Mouse (Mus musculus): ENCODE measurements around the gene Bmpr1b. TPM values are rescaled to one million over a fixed set of nuclear protein-coding genes. Genes with fewer than 3 reads are reported as not detected.
A peak's percentile ranks its signal among the peaks of the same experiment; 100 is the strongest.

Gene Bmpr1b
- total RNA-seq, 2 experiments from 2014 or later = 0.22 to 0.24 TPM

DNA sequence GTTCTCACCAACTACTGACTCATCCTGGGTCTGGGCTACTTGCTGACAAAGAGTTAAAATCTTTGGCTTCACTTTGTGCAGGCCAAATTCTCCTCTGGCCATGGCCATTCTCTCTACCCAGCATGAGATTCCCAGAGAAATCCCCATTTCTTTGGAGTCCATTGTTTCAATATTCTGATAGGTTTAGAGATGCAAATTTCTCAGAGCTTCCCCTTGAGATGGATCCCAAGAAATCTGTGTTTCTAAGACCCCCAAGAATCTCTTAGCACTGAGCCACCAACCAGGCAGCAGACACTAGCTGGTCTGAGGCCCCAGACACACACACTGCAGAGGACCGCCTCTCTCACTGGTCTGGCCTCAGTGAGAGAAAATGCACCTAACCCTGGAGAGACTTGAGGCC lies 320.0 kb downstream of the Bmpr1b start:
- intact Hi-C loops (cut with DNase I) = no loop called here
- no peak for DNase-seq

DNA sequence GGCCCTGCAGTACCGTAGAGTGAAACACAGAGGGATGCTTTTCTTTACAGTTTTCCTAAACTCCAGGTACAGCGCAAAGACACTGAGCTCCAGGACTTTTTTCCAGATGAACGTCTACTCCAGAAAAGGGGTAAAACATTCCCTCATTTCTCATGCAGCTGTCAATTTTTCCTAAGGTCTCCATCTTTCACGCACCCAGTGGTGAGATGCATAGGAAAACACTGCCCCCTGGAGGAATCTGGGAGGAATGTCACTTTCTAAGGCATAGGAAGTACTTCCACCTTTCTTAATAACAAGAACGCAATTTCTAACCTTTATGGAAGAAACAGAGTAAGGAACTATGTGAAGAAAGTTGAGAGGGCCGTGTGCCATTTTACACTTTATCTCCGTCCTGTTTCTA lies 330.4 kb downstream of the Bmpr1b start:
- DNase-seq = peak; percentile 5 to 30
- intact Hi-C loops (cut with DNase I) = no loop called here

DNA sequence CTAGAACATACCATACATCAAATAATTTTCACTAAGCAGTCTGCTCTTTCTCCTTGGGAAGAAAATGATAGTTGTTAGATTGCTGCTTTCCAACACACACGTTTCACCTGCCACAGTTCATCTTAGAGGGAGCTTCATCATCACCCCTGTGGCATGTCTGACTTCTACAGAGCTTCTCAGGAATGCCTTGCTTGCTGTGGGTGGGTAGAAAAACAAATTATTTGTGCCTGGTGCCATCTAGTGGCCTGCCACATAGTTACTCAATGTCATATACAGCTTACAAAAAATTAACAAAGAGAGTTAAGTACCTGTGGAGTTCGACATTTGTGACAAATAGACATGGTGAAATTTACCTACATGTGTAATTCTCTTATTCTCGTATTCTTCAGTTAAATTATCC lies 338.1 kb downstream of the Bmpr1b start:
- peak; percentile 51 to 67 for DNase-seq
- intact Hi-C loops (cut with DNase I) = loop anchor here (5.0 kb wide), 2 partner anchors 364 to 1884 kb away; partner anchors contain the start of gene Unc5c

DNA sequence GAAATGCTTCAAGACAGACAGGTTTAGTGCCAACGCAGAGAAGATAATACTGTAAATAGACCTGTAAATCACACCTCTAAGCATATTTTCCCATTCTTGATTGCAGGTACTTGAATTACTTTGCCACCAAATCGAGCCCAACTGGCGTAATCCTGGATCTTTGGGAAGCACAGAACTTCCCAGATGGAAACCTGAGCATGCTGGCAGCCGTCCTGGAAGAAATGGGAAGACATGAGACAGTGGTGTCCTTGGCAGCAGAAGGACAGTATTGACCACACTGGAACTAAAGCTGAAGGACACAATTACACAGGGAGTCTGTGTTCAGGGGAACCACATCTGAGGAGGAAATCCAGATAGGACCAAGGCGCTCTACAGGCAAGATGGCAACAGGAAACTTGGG lies 340.9 kb downstream of the Bmpr1b start:
- no peak for DNase-seq
- intact Hi-C loops (cut with DNase I) = no loop called here

DNA sequence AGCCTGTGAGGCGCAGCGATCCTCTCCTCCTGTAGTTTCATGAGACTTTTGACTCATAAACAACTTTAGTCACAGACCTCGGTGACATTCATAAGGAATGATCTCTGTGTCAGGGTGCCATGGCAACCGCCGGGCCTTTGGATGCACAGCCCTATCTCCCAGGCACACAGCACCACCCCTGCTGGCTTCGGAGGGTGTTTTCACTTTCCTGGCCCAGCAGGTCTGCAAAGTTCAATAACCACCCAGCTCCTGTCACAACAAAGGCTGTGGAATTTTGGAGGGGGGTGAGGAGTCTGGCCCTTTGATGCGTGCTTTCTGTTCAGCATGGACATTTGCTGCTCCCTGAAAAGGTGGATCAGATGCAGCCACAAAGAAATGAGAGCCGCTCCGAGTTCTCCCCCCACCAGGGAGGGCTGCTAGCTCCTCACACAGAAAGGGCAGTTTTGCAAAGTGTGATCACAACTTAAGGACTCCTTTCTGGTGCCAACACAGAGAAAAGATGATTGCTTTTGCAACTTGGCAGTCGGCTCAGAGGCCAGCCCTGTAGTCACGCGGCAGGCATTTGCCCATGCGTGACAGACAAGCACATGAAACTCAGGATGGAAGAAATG lies 349.8 kb downstream of the Bmpr1b start:
- no peak for DNase-seq
- intact Hi-C loops (cut with DNase I) = no loop called here

DNA sequence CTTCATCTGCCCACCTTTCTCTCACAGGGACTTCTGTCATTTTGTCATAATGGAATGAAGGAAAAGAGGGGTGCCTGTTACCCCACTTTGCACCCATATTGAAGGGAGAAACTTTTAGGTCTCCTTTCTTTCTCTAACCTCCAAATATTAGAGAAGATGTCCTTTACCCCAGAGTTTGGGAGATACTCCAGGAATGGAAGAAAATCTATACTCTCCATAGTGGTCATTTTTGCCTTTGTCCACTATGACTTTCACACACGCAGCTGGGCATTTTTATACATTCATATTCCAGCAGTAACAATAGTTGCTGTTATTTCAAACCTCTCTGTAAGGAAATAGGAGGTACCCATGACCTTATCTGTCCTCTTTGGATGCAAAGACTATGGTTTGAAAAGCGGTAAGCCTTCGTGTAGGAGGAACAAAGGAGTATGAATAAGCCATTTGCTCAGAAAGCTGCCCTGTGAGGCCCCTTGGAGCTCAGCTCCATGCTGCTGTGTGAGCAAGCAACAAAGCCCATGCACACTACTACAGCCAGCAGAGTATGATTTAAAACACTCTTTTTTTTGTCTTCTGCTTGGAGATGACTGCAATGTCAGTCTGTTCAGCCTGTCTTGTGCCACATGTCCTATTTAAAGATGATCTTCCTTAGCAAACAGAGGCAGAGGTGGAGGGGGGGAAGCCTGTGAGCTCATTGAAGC lies 350.5 kb downstream of the Bmpr1b start:
- intact Hi-C loops (cut with DNase I) = no loop called here
- no peak for DNase-seq

DNA sequence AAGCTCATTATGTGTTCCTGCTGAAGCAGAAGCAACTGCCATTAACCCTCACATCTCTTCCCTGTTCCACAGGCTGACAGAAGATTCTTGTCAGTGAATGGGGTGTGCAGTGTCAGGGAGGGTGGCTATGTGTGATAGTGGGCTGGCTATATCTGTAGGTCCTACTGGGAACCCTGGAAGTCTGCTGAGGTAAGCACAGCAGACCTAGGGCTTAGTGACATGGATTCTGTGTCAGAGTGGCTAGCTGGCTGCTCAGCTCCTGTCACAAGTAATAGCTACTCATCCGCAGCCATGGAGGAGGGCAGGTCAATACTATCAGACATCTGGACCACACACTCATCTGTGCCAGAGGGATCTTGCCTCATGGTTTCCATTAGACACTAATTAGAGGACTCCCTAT lies 354.4 kb downstream of the Bmpr1b start:
- DNase-seq = no peak
- intact Hi-C loops (cut with DNase I) = no loop called here

DNA sequence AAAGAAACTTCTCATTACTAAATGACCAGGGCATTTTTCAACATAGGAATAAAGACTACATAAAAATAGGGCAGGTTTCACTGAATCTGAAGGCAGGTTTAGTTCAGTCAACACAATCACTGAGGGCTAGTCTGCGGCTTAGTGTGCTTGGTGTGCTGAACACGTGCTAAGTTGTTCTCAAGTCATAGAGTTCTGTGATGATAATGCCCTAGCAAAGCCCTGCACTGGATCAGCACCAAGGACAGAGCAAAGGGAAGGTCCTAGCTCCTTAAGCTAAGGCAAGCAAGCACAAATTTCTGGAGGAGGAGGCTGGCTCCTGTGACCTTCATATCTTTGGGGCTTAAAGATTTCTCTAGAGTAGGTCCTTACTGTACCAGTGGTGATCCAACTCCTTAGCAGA lies 357.9 kb downstream of the Bmpr1b start:
- peak; percentile 50 to 63 for DNase-seq

DNA sequence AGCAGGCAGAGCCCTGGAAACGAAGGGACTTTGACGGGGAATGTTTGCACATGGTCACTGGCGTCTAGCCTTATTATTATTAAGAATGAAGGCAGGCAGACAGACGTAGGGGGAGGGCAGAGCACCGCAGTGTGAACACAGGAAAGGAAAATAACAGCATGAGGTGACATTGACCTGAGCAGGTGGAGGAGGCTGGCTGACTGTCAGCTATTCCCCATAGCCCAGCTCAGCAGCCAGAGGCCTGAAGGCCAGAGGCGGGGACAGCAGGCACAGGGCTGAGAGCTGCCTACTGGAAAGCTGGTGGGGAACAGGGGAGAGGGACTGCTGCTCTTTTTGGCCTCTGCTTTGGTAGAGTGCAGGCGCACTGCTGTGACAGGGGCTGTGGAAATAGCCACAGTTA lies 358.3 kb downstream of the Bmpr1b start:
- no peak for DNase-seq
- intact Hi-C loops (cut with DNase I) = no loop called here

More for the DNA sequence above, 357.9 kb downstream of the Bmpr1b start:
- intact Hi-C loops (cut with DNase I) = no loop called here

DNA sequence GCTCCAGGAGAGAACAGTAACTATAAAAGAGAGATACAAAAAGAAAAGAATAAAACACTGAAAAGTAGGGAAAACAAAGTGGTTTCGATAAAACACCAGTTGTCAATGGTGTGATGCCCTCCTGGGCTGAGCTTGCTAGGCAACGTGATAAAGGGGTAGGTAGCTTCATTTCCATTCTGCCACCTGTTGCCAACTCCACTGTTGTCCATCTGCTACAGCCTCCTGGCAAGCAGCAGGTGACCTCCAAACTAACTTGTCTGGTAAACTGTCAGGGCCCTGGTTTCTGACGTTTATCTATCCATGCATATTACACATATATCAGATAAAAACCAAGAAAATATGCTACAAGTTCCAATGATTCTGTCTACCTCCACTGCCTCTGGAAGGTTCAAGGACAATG lies 359.6 kb downstream of the Bmpr1b start:
- intact Hi-C loops (cut with DNase I) = no loop called here
- no peak for DNase-seq

DNA sequence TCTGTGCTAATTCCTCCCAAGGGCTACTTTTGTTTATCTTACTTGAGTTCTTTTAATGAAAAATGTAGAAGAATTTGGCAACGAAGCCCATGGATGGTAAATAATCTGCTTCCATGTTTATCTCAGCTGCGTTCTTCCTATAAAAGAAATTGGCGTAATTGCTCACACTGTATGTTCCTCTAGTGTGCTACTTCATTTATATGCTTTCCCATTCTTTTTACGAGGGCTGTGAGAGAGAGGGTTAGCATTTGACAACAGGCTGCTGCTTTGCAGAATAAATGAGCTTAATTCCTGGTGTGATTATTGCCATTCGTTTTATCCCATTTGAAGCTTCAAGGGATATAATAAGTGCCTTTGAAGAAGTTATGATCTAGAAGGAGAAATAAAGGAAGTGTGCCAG lies 365.1 kb downstream of the Bmpr1b start:
- intact Hi-C loops (cut with DNase I) = no loop called here
- DNase-seq = no peak

DNA sequence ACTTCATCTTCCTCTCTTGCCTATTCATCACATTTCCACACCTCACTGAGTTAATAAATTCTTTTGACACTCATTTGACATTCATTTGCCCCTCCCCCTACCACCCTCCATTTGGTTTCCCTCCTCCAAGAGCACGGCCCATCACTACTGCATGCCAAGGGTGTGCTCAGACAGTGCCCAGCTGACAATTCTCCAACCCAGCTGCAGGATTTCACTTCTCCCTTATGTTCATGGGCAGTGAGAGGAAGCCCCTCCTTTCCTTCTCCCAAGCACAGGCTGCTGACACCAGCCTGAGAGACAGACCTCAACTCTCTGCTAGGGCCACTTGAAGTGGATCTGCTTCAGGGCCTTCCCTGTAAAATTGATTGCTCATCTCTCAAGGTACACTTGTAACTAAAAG lies 371.4 kb downstream of the Bmpr1b start:
- no peak for DNase-seq
- intact Hi-C loops (cut with DNase I) = no loop called here

DNA sequence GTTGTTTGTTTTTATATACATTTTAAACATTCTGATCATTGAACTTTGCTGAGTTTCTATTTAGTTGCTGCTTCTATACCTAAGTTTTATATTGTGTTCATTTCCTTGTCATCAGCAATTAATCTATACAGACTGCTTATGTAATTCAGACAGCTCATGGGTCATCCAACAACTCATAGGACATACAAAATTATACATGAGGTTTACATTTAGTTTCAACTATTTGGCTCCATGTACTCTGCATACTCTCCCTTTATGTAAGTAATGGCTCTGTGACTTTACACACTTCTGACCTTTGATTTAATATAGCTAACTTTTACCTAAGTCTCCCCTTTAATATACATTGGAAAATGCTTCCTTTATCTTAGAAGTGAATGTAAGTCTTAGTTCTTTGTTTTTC lies 371.9 kb downstream of the Bmpr1b start:
- no peak for DNase-seq
- intact Hi-C loops (cut with DNase I) = no loop called here

DNA sequence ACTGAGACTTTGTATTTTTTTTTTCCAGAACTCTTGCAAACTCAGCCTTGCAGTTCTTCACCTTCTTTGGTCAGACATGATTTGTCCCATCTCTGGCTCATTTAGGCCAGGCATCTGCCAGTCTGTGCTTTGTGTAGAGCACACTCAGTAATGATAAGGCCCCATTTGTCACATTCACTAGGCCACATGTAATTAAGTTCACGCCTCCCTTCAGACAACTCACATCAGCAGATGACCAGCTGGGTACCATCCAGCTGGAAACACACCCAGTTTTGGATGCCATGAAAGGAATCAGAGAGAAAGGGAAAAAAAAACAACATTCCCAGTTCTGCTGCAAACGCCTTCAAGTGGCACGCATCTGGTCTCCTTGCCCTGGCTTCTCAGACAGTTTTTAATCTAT lies 374.9 kb downstream of the Bmpr1b start:
- intact Hi-C loops (cut with DNase I) = no loop called here

DNA sequence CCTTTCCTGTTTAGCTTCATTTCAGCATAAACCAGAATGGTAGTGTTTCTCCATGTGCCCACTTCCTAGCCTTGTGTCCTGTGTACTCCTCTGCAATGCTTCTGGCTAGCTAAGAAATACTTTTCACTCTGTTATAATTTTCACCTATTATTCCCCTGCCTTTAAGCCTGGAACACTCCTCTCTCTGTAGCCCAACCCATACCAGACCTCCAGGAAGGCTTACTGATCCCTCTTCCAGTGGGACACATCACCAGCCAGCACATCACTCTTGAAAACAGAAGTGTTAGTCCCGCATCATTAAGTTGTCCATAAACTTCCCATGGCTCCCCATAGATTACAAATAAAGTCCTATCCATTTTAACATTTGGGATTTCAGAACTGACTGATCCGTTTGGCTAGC lies 375.5 kb downstream of the Bmpr1b start:
- DNase-seq = no peak
- intact Hi-C loops (cut with DNase I) = no loop called here

More for the DNA sequence above, 374.9 kb downstream of the Bmpr1b start:
- DNase-seq = no peak

DNA sequence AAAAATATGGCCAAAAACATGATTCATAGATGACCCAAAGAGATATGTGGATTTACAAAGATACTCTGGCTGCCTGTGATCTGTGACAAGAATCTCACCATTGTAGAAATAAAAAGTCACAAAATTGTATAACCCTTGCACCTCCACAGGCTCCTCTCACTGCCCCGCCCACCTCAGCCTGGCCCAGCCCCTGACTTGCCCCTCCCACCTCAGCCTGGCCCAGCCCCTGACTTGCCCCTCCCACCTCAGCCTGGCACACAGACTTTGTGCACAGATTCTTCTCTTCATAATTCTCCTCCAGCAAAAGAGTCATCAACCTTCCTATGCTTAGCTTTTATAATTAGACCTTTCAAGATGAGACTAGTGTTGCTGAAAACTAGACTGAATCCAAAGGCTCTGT lies 377.1 kb downstream of the Bmpr1b start:
- no peak for DNase-seq
- intact Hi-C loops (cut with DNase I) = no loop called here

DNA sequence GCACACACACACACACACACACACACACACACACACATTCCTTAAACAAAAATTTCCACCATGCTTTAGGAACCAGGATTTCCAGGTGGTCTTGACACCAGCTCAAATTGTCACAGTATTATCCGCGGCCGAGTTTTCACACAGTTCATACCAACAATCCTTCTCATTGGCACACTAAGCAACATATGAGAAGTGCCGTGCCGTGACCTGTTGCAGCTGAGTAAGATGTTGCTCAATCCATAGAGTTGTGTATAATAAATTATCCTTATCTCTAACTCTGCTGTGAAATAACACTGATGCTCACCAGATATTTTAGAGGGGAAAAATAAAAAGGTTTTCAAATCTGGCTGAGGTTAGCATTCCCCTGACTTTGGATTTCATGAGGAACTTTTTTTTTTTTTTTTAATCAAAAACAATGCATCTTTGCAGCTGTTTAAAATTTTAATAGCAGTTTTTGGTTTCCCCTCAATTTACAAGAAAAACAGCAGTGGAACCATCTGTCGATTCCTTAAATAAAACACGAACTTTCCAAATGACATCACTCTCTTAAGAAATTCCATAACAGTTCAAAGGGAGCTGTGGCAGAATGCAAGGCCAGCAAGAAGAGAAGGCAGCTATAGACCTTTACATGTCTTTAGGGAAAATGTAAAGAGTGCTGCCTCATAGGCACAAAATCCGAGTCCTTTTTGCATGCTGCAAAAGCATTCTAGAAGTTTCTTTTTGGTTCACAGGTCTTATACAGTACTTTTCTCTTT lies 378.0 kb downstream of the Bmpr1b start:
- no peak for DNase-seq
- intact Hi-C loops (cut with DNase I) = no loop called here

Other genes with a start within 250 kb of the Bmpr1b start
- 100 to 1,000 TPM; 523 to 617 TPM for gene Pdlim5, start 226.3 kb upstream of the Bmpr1b start, total RNA-seq (2021)